Mouse (Mus musculus): ENCODE results near the gene Ctdspl. TPM values are rescaled to one million over a fixed set of nuclear protein-coding genes. Genes with fewer than 3 reads are reported as not detected.

Ctdspl gene
- polyA plus RNA-seq, 1 experiment from 2014 or later, result 8.8 TPM

GRCm38 (mm10) chr9:118913048-118913447 is 13.2 kb upstream of the Ctdspl start:
- H3K4me1 ChIP-seq (replicated peaks; ENCODE audit: control insufficient read depth, insufficient read depth, low read length), result no peaks in the 10 kb centered on the region
- H3K36me3 ChIP-seq (ENCODE audit: control insufficient read depth, insufficient read depth), result no peaks in the 10 kb centered on the region
- no peak overlapping the region for H3K4me3 ChIP-seq (replicated peaks; ENCODE audit: low read length)
- no peak overlapping the region for H3K27ac ChIP-seq (ENCODE audit: low read length)
- no peak overlapping the region for H3K9ac ChIP-seq (replicated peaks; ENCODE audit: low read depth, low read length)
- H3K9me3 ChIP-seq (ENCODE audit: control insufficient read depth, low read length), result 0 out of 2 replicates have a peak, but pooled peaks cover 2% of the 10 kb centered on the region
- WGBS, result 89% methylated on average over 9 of the region's 9 CpGs
- H3K27me3 ChIP-seq (replicated peaks; ENCODE audit: control insufficient read depth, insufficient read depth, low read length), result no peaks in the 10 kb centered on the region
- ATAC-seq, result no peak
- H3K4me2 ChIP-seq (ENCODE audit: low read length), result no peak overlapping the region

GRCm38 (mm10) chr9:118913613-118914012 is 12.6 kb upstream of the Ctdspl start:
- no peak overlapping the region for H3K4me3 ChIP-seq (replicated peaks; ENCODE audit: low read length)
- no peaks in the 10 kb centered on the region for H3K27me3 ChIP-seq (replicated peaks; ENCODE audit: control insufficient read depth, insufficient read depth, low read length)
- H3K9me3 ChIP-seq (ENCODE audit: control insufficient read depth, low read length), result 0 out of 2 replicates have a peak, but pooled peaks cover 2% of the 10 kb centered on the region
- no peak overlapping the region for H3K9ac ChIP-seq (replicated peaks; ENCODE audit: low read depth, low read length)
- H3K4me2 ChIP-seq (ENCODE audit: low read length), result no peak overlapping the region
- H3K4me1 ChIP-seq (replicated peaks; ENCODE audit: control insufficient read depth, insufficient read depth, low read length), result no peaks in the 10 kb centered on the region
- no peak for ATAC-seq
- H3K27ac ChIP-seq (ENCODE audit: low read length), result no peak overlapping the region
- H3K36me3 ChIP-seq (ENCODE audit: control insufficient read depth, insufficient read depth), result no peaks in the 10 kb centered on the region
- WGBS, result 85% methylated on average over 3 of the region's 3 CpGs

- H3K27me3 ChIP-seq (replicated peaks; ENCODE audit: control insufficient read depth, insufficient read depth, low read length), result no peaks in the 10 kb centered on the region
- no peak overlapping the region for H3K9ac ChIP-seq (replicated peaks; ENCODE audit: low read depth, low read length)
- no peak overlapping the region for H3K27ac ChIP-seq (ENCODE audit: low read length)
- no peaks in the 10 kb centered on the region; the same call in 1 of the 2 replicates for H3K4me1 ChIP-seq (replicated peaks; ENCODE audit: control insufficient read depth, insufficient read depth, low read length)
- WGBS, result 28% methylated on average over 8 of the region's 8 CpGs
- 0 out of 2 replicates have a peak, but pooled peaks cover 2% of the 10 kb centered on the region for H3K9me3 ChIP-seq (ENCODE audit: control insufficient read depth, low read length)
- no peak overlapping the region for H3K4me3 ChIP-seq (replicated peaks; ENCODE audit: low read length)
- ATAC-seq, result no peak
- no peaks in the 10 kb centered on the region for H3K36me3 ChIP-seq (ENCODE audit: control insufficient read depth, insufficient read depth)
- no peak overlapping the region for H3K4me2 ChIP-seq (ENCODE audit: low read length)
Observed at GRCm38 (mm10) chr9:118914589-118914988, 11.7 kb upstream of the Ctdspl start.

GRCm38 (mm10) chr9:118915290-118915689 is 11.0 kb upstream of the Ctdspl start:
- Histone ChIP-seq H3K4me3 (replicated peaks; ENCODE audit: low read length) (no peak overlapping the region), H3K4me2 (ENCODE audit: low read length) (no peak overlapping the region), H3K9ac (replicated peaks; ENCODE audit: low read depth, low read length) (no peak overlapping the region), H3K9me3 (ENCODE audit: control insufficient read depth, low read length) (0 out of 2 replicates have a peak, but pooled peaks cover 2% of the 10 kb centered on the region), H3K36me3 (ENCODE audit: control insufficient read depth, insufficient read depth) (no peaks in the 10 kb centered on the region), H3K27ac (ENCODE audit: low read length) (no peak overlapping the region), H3K4me1 (replicated peaks; ENCODE audit: control insufficient read depth, insufficient read depth, low read length) (peaks cover 4% of the 10 kb centered on the region), H3K27me3 (replicated peaks; ENCODE audit: control insufficient read depth, insufficient read depth, low read length) (no peaks in the 10 kb centered on the region)
- WGBS, result 63% methylated on average over 5 of the region's 5 CpGs
- no peak for ATAC-seq

- H3K36me3 ChIP-seq (ENCODE audit: control insufficient read depth, insufficient read depth), result no peaks in the 10 kb centered on the region
- no peak overlapping the region for H3K4me2 ChIP-seq (ENCODE audit: low read length)
- ATAC-seq, result peak; percentile 36
- H3K9me3 ChIP-seq (ENCODE audit: control insufficient read depth, low read length), result 0 out of 2 replicates have a peak, but pooled peaks cover 2% of the 10 kb centered on the region
- no peaks in the 10 kb centered on the region for H3K27me3 ChIP-seq (replicated peaks; ENCODE audit: control insufficient read depth, insufficient read depth, low read length)
- H3K9ac ChIP-seq (replicated peaks; ENCODE audit: low read depth, low read length), result no peak overlapping the region
- H3K4me3 ChIP-seq (replicated peaks; ENCODE audit: low read length), result no peak overlapping the region
- no peak overlapping the region for H3K27ac ChIP-seq (ENCODE audit: low read length)
- H3K4me1 ChIP-seq (replicated peaks; ENCODE audit: control insufficient read depth, insufficient read depth, low read length), result peaks cover 7% of the 10 kb centered on the region
- WGBS, result 59% methylated on average over 16 of the region's 16 CpGs
Observed at GRCm38 (mm10) chr9:118919672-118920186, 6.5 kb upstream of the Ctdspl start.

GRCm38 (mm10) chr9:118920798-118921515 is 5.3 kb upstream of the Ctdspl start:
- H3K27me3 ChIP-seq (replicated peaks; ENCODE audit: control insufficient read depth, insufficient read depth, low read length), result no peaks in the 10 kb centered on the region
- no peak; the same call in 1 of the 2 replicates for ATAC-seq
- H3K4me1 ChIP-seq (replicated peaks; ENCODE audit: control insufficient read depth, insufficient read depth, low read length), result peaks cover 12% of the 10 kb centered on the region
- no peak overlapping the region for H3K4me2 ChIP-seq (ENCODE audit: low read length)
- no peak overlapping the region for H3K4me3 ChIP-seq (replicated peaks; ENCODE audit: low read length)
- H3K27ac ChIP-seq (ENCODE audit: low read length), result no peak overlapping the region
- WGBS, result 43% methylated on average over 12 of the region's 12 CpGs
- H3K9ac ChIP-seq (replicated peaks; ENCODE audit: low read depth, low read length), result no peak overlapping the region
- no peaks in the 10 kb centered on the region for H3K36me3 ChIP-seq (ENCODE audit: control insufficient read depth, insufficient read depth)
- H3K9me3 ChIP-seq (ENCODE audit: control insufficient read depth, low read length), result no peaks in the 10 kb centered on the region

- Histone ChIP-seq H3K4me2 (ENCODE audit: low read length) (no peak overlapping the region), H3K4me3 (replicated peaks; ENCODE audit: low read length) (no peak overlapping the region), H3K36me3 (ENCODE audit: control insufficient read depth, insufficient read depth) (no peaks in the 10 kb centered on the region), H3K27ac (ENCODE audit: low read length) (no peak overlapping the region), H3K27me3 (replicated peaks; ENCODE audit: control insufficient read depth, insufficient read depth, low read length) (no peaks in the 10 kb centered on the region), H3K4me1 (replicated peaks; ENCODE audit: control insufficient read depth, insufficient read depth, low read length) (peaks cover 12% of the 10 kb centered on the region), H3K9ac (replicated peaks; ENCODE audit: low read depth, low read length) (no peak overlapping the region), H3K9me3 (ENCODE audit: control insufficient read depth, low read length) (no peaks in the 10 kb centered on the region)
- 71% methylated on average over 3 of the region's 3 CpGs for WGBS
- ATAC-seq, result no peak
Observed at GRCm38 (mm10) chr9:118921926-118922325, 4.3 kb upstream of the Ctdspl start.

- peak overlapping the region; percentile 98 for H3K4me2 ChIP-seq (ENCODE audit: low read length)
- ATAC-seq, result 0 out of 2 replicates have a peak, but pooled peaks have one; percentile 0
- H3K4me1 ChIP-seq (replicated peaks; ENCODE audit: control insufficient read depth, insufficient read depth, low read length), result peaks cover 26% of the 10 kb centered on the region
- H3K4me3 ChIP-seq (replicated peaks; ENCODE audit: low read length), result peak overlapping the region; percentile 77
- H3K27me3 ChIP-seq (replicated peaks; ENCODE audit: control insufficient read depth, insufficient read depth, low read length), result no peaks in the 10 kb centered on the region
- no peaks in the 10 kb centered on the region for H3K36me3 ChIP-seq (ENCODE audit: control insufficient read depth, insufficient read depth)
- H3K9ac ChIP-seq (replicated peaks; ENCODE audit: low read depth, low read length), result peak overlapping the region; percentile 45; the same call in 1 of the 2 replicates
- H3K9me3 ChIP-seq (ENCODE audit: control insufficient read depth, low read length), result no peaks in the 10 kb centered on the region
- H3K27ac ChIP-seq (ENCODE audit: low read length), result no peak overlapping the region
- 17% methylated on average over 16 of the region's 16 CpGs for WGBS
Observed at GRCm38 (mm10) chr9:118924554-118925085, 1.6 kb upstream of the Ctdspl start.

- peak overlapping the region; percentile 77 for H3K4me3 ChIP-seq (replicated peaks; ENCODE audit: low read length)
- 0% methylated on average over 53 of the region's 53 CpGs for WGBS
- H3K27me3 ChIP-seq (replicated peaks; ENCODE audit: control insufficient read depth, insufficient read depth, low read length), result no peaks in the 10 kb centered on the region
- H3K27ac ChIP-seq (ENCODE audit: low read length), result peak overlapping the region; percentile 89
- peak overlapping the region; percentile 88 for H3K9ac ChIP-seq (replicated peaks; ENCODE audit: low read depth, low read length)
- peaks cover 23% of the 10 kb centered on the region for H3K4me1 ChIP-seq (replicated peaks; ENCODE audit: control insufficient read depth, insufficient read depth, low read length)
- peak overlapping the region; percentile 98 for H3K4me2 ChIP-seq (ENCODE audit: low read length)
- H3K36me3 ChIP-seq (ENCODE audit: control insufficient read depth, insufficient read depth), result no peaks in the 10 kb centered on the region
- peak; percentile 88 for ATAC-seq
- H3K9me3 ChIP-seq (ENCODE audit: control insufficient read depth, low read length), result no peaks in the 10 kb centered on the region
Observed at GRCm38 (mm10) chr9:118925286-118926110, 755 bp upstream of the Ctdspl start.
